Mouse (Mus musculus): ENCODE data around the gene Map3k14. TPM values are rescaled to one million over a fixed set of nuclear protein-coding genes. Genes with fewer than 3 reads are reported as not detected.

Gene Map3k14
- total and polyA plus RNA-seq, 2 experiments from 2014 or later, result 0.77 to 3.2 TPM

GRCm38 (mm10) chr11:103264427-103265005 lies 2.8 kb downstream of the Map3k14 start:
- no peaks in the 10 kb centered on the region for H3K9me3 ChIP-seq (ENCODE audit: low read length)
- DNase-seq, result no peak
- H3K4me1 ChIP-seq (ENCODE audit: insufficient read depth), result peaks cover 12% of the 10 kb centered on the region
- peak overlapping the region; percentile 25; the same call in 1 of the 2 replicates for H3K9ac ChIP-seq
- ATAC-seq, result no peak
- no peaks in the 10 kb centered on the region for H3K36me3 ChIP-seq (ENCODE audit: insufficient read depth)
- WGBS, result 58% methylated on average over 20 of the region's 20 CpGs
- H3K27ac ChIP-seq (ENCODE audit: low read depth, low read length), result no peak overlapping the region
- no peak for TF ChIP-seq CTCF (IDR thresholded peaks at IDR 0.05; ENCODE audit: low read depth)
- H3K4me3 ChIP-seq (ENCODE audit: low read depth, low read length), result no peak overlapping the region
- no peaks in the 10 kb centered on the region for H3K27me3 ChIP-seq (ENCODE audit: insufficient read depth, low read length)
- H3K4me2 ChIP-seq (ENCODE audit: low read depth), result peak overlapping the region; percentile 20; the same call in 1 of the 2 replicates

- no peak for DNase-seq
- 32% methylated on average over 10 of the region's 10 CpGs for WGBS
- peaks cover 12% of the 10 kb centered on the region for H3K4me1 ChIP-seq (ENCODE audit: insufficient read depth)
- no peak for ATAC-seq
- no peaks in the 10 kb centered on the region for H3K36me3 ChIP-seq (ENCODE audit: insufficient read depth)
- TF ChIP-seq CTCF (IDR thresholded peaks at IDR 0.05; ENCODE audit: low read depth), result no peak
- H3K9me3 ChIP-seq (ENCODE audit: low read length), result no peaks in the 10 kb centered on the region
- H3K4me2 ChIP-seq (ENCODE audit: low read depth), result no peak overlapping the region
- H3K9ac ChIP-seq, result no peak overlapping the region
- no peak overlapping the region for H3K27ac ChIP-seq (ENCODE audit: low read depth, low read length)
- no peak overlapping the region for H3K4me3 ChIP-seq (ENCODE audit: low read depth, low read length)
- H3K27me3 ChIP-seq (ENCODE audit: insufficient read depth, low read length), result no peaks in the 10 kb centered on the region
Observed at GRCm38 (mm10) chr11:103263551-103263950, 3.7 kb downstream of the Map3k14 start.

GRCm38 (mm10) chr11:103262412-103263267 lies 4.6 kb downstream of the Map3k14 start:
- Histone ChIP-seq H3K4me3 (ENCODE audit: low read depth, low read length) (no peak overlapping the region), H3K27me3 (ENCODE audit: insufficient read depth, low read length) (no peaks in the 10 kb centered on the region), H3K4me1 (ENCODE audit: insufficient read depth) (peaks cover 7% of the 10 kb centered on the region), H3K9me3 (ENCODE audit: low read length) (no peaks in the 10 kb centered on the region), H3K36me3 (ENCODE audit: insufficient read depth) (no peaks in the 10 kb centered on the region), H3K4me2 (ENCODE audit: low read depth) (no peak overlapping the region), H3K9ac (no peak overlapping the region), H3K27ac (ENCODE audit: low read depth, low read length) (0 out of 2 replicates have a peak overlapping the region, but pooled peaks have one; percentile 15)
- TF ChIP-seq CTCF (IDR thresholded peaks at IDR 0.05; ENCODE audit: low read depth), result no peak
- ATAC-seq (no peak), DNase-seq (no peak)
- 76% methylated on average over 20 of the region's 20 CpGs for WGBS

GRCm38 (mm10) chr11:103261671-103262411 lies 5.4 kb downstream of the Map3k14 start:
- Histone ChIP-seq H3K9me3 (ENCODE audit: low read length) (no peaks in the 10 kb centered on the region), H3K27ac (ENCODE audit: low read depth, low read length) (no peak overlapping the region)

GRCm38 (mm10) chr11:103260515-103261192 lies 6.6 kb downstream of the Map3k14 start:
- Histone ChIP-seq H3K36me3 (ENCODE audit: insufficient read depth) (no peaks in the 10 kb centered on the region), H3K4me1 (ENCODE audit: insufficient read depth) (peaks cover 10% of the 10 kb centered on the region), H3K9me3 (ENCODE audit: low read length) (no peaks in the 10 kb centered on the region), H3K4me2 (ENCODE audit: low read depth) (no peak overlapping the region), H3K27ac (ENCODE audit: low read depth, low read length) (no peak overlapping the region), H3K9ac (no peak overlapping the region), H3K4me3 (ENCODE audit: low read depth, low read length) (no peak overlapping the region), H3K27me3 (ENCODE audit: insufficient read depth, low read length) (no peaks in the 10 kb centered on the region)
- TF ChIP-seq CTCF (IDR thresholded peaks at IDR 0.05; ENCODE audit: low read depth), result no peak
- 95% methylated on average over 12 of the region's 12 CpGs for WGBS
- no peak for DNase-seq
- ATAC-seq, result no peak

More at GRCm38 (mm10) chr11:103261671-103262411, 5.4 kb downstream of the Map3k14 start:
- WGBS, result 84% methylated on average over 7 of the region's 7 CpGs
- Histone ChIP-seq H3K4me1 (ENCODE audit: insufficient read depth) (peaks cover 7% of the 10 kb centered on the region), H3K4me3 (ENCODE audit: low read depth, low read length) (no peak overlapping the region), H3K4me2 (ENCODE audit: low read depth) (no peak overlapping the region), H3K36me3 (ENCODE audit: insufficient read depth) (no peaks in the 10 kb centered on the region), H3K9ac (no peak overlapping the region), H3K27me3 (ENCODE audit: insufficient read depth, low read length) (no peaks in the 10 kb centered on the region)
- DNase-seq (no peak), ATAC-seq (no peak)
- no peak for TF ChIP-seq CTCF (IDR thresholded peaks at IDR 0.05; ENCODE audit: low read depth)

- Histone ChIP-seq H3K27ac (ENCODE audit: low read depth, low read length) (no peak overlapping the region), H3K4me1 (ENCODE audit: insufficient read depth) (peaks cover 8% of the 10 kb centered on the region), H3K36me3 (ENCODE audit: insufficient read depth) (no peaks in the 10 kb centered on the region), H3K4me3 (ENCODE audit: low read depth, low read length) (no peak overlapping the region), H3K27me3 (ENCODE audit: insufficient read depth, low read length) (no peaks in the 10 kb centered on the region), H3K9ac (no peak overlapping the region), H3K9me3 (ENCODE audit: low read length) (no peaks in the 10 kb centered on the region), H3K4me2 (ENCODE audit: low read depth) (no peak overlapping the region)
- no peak for DNase-seq
- WGBS, result 96% methylated on average over 5 of the region's 5 CpGs
- ATAC-seq, result no peak
- TF ChIP-seq CTCF (IDR thresholded peaks at IDR 0.05; ENCODE audit: low read depth), result no peak
Observed at GRCm38 (mm10) chr11:103260034-103260433, 7.2 kb downstream of the Map3k14 start.

Data from forebrain, postnatal 0 days (tissue).